Mouse (Mus musculus) forebrain, embryonic 15.5 days (tissue): ENCODE measurements at regions not wholly inside any gene's neighbourhood (a gene's known extent, or its start where the extent isn't known, plus 50 kb on each side); places are given as distances from the start of the nearest gene placed in this dataset.
A peak's percentile ranks its signal among the peaks of the same experiment; 100 is the strongest.

Source experiments
- ATAC-seq: fragments of 200-750 bp; cut with Nextera tagmentation; replicated peaks from 2 replicates; pipeline ENCODE4 v1.8.0; 2017; ENCODE audit warnings: mild to moderate bottlenecking, moderate TSS enrichment, moderate library complexity
- H3K27ac ChIP-seq: fragments of 300-500 bp; sonication (generic); replicated peaks from 2 replicates; pipeline ENCODE4 v1.5.1; 2015; ENCODE audit warnings: mild to moderate bottlenecking, inconsistent platforms
- H3K27me3 ChIP-seq: fragments of 300-500 bp; sonication (generic); 2 replicates; pipeline ENCODE4 v1.6.1; 2015; ENCODE audit warnings: inconsistent platforms
- H3K36me3 ChIP-seq: fragments of 300-500 bp; sonication (generic); 2 replicates; pipeline ENCODE4 v1.6.1; 2015; ENCODE audit warnings: mild to moderate bottlenecking, inconsistent platforms
- H3K4me1 ChIP-seq: fragments of 300-500 bp; sonication (generic); 2 replicates; pipeline ENCODE4 v1.6.1; 2015; ENCODE audit warnings: inconsistent platforms
- H3K4me2 ChIP-seq: fragments of 300-500 bp; sonication (generic); replicated peaks from 2 replicates; pipeline ENCODE4 v1.6.1; 2015; ENCODE audit warnings: mild to moderate bottlenecking, inconsistent platforms
- H3K4me3 ChIP-seq: fragments of 300-500 bp; sonication (generic); 2 replicates; pipeline ENCODE4 v1.5.1; 2015; ENCODE audit warnings: mild to moderate bottlenecking, inconsistent platforms
- H3K9ac ChIP-seq: fragments of 300-500 bp; sonication (generic); replicated peaks from 2 replicates; pipeline ENCODE4 v1.6.1; 2015; ENCODE audit warnings: mild to moderate bottlenecking, inconsistent platforms
- H3K9me3 ChIP-seq: fragments of 300-500 bp; sonication (generic); 2 replicates; pipeline ENCODE4 v1.6.1; 2016; ENCODE audit warnings: inconsistent platforms
- WGBS: fragments of 180-500 bp; shearing (Covaris S2); methylation state at CpG from one replicate; pipeline ENCODE4 v1.1.7; 2015; ENCODE audit warnings: mixed read lengths; 5-methylcytosine and 5-hydroxymethylcytosine counted together

DNA sequence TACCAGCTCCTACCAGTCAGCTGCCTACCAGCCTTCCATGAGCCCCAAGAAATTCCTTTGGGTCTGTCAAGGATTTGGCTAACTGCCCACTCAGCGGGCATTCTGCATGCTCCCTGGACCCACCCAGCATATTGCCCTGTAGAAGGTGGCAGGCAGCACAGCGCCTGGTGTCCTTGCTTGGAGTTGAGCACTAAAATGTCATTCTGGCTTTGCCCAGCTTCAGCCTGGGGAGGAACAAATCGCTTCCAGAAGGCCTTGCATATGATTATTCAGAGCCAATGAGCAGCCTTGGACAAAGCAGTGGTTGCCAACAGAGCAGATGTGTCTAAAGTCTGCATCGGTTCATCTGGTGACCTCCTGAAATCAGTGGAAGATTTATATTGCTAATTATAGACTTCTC lies 103.8 kb downstream of the Olig3 start:
- Histone ChIP-seq H3K36me3 (no peaks in the 10 kb centered on the region), H3K27ac (no peak overlapping the region), H3K9ac (no peak overlapping the region), H3K4me3 (no peak overlapping the region), H3K4me2 (no peak overlapping the region), H3K27me3 (no peaks in the 10 kb centered on the region; the same call in 1 of the 2 replicates), H3K9me3 (no peaks in the 10 kb centered on the region), H3K4me1 (peaks cover 12% of the 10 kb centered on the region)
- ATAC-seq, result peak; percentile 72
- 46% methylated on average over 4 of the region's 4 CpGs for WGBS

- WGBS, result 76% methylated on average over 3 of the region's 3 CpGs
- no peaks in the 10 kb centered on the region for H3K27me3 ChIP-seq
- H3K27ac ChIP-seq, result no peak overlapping the region
- no peaks in the 10 kb centered on the region for H3K36me3 ChIP-seq
- no peak for ATAC-seq
- H3K4me1 ChIP-seq, result peaks cover 12% of the 10 kb centered on the region
- H3K9me3 ChIP-seq, result no peaks in the 10 kb centered on the region
- no peak overlapping the region for H3K4me3 ChIP-seq
- no peak overlapping the region for H3K4me2 ChIP-seq
- H3K9ac ChIP-seq, result no peak overlapping the region
Observed at GRCm38 (mm10) chr10:19463800-19464199, 107.5 kb downstream of the Olig3 start.

GRCm38 (mm10) chr10:19464504-19464903 lies 108.2 kb downstream of the Olig3 start:
- Histone ChIP-seq H3K27ac (no peak overlapping the region), H3K36me3 (no peaks in the 10 kb centered on the region), H3K4me2 (no peak overlapping the region), H3K4me1 (peaks cover 8% of the 10 kb centered on the region), H3K4me3 (no peak overlapping the region), H3K9ac (no peak overlapping the region), H3K9me3 (no peaks in the 10 kb centered on the region), H3K27me3 (no peaks in the 10 kb centered on the region)
- ATAC-seq, result no peak
- WGBS, result 22% methylated on average over 5 of the region's 5 CpGs

DNA sequence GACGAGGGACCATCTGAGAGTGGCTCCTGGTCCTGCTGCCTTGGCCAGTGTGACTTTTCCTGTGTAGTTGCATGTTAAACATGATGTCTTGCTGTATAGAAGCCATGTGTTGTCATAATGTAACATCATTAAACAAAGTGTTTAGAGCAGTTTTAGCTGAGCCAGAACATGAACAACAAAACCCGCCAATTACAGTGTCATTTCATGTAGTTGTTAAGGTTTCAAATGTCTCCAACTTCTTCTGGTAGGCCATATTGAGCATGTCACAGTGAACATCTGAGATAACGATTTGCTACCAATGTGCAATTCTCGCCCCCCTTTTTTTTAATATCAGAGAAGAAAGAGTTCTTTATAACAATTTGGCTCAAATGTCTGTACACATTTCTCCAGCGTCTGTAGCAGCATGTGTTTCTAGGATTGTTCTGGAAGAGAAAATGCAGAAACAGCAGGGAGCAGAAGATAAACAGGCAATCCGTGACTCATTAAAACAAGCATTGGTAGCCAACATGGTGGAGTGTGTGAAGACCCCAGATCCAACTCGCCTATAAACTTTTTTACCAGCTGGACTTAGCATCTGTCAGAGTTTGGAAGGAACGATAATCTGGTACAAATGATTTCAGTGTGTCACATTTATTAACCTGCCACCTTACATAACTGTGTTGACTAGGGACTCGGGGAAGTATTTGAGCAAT lies 115.2 kb downstream of the Olig3 start:
- Histone ChIP-seq H3K27me3 (no peaks in the 10 kb centered on the region), H3K4me3 (no peak overlapping the region), H3K4me2 (no peak overlapping the region), H3K9me3 (no peaks in the 10 kb centered on the region), H3K4me1 (peaks cover 20% of the 10 kb centered on the region), H3K36me3 (no peaks in the 10 kb centered on the region), H3K9ac (no peak overlapping the region), H3K27ac (no peak overlapping the region)
- peak; percentile 94 for ATAC-seq
- 38% methylated on average over 9 of the region's 9 CpGs for WGBS

- peak; percentile 26; the same call in 1 of the 2 replicates for ATAC-seq
- WGBS, result 22% methylated on average over 6 of the region's 6 CpGs
- H3K4me3 ChIP-seq, result no peak overlapping the region
- no peak overlapping the region for H3K4me2 ChIP-seq
- H3K27me3 ChIP-seq, result no peaks in the 10 kb centered on the region
- H3K36me3 ChIP-seq, result no peaks in the 10 kb centered on the region
- no peak overlapping the region for H3K9ac ChIP-seq
- H3K4me1 ChIP-seq, result peaks cover 20% of the 10 kb centered on the region
- H3K9me3 ChIP-seq, result no peaks in the 10 kb centered on the region
- no peak overlapping the region for H3K27ac ChIP-seq
Observed at GRCm38 (mm10) chr10:19472066-19472465, 115.7 kb downstream of the Olig3 start.

GRCm38 (mm10) chr10:19472949-19473535 lies 116.7 kb downstream of the Olig3 start:
- Histone ChIP-seq H3K36me3 (no peaks in the 10 kb centered on the region), H3K9me3 (no peaks in the 10 kb centered on the region), H3K27me3 (no peaks in the 10 kb centered on the region), H3K4me1 (peaks cover 20% of the 10 kb centered on the region), H3K9ac (no peak overlapping the region), H3K4me2 (no peak overlapping the region), H3K4me3 (no peak overlapping the region), H3K27ac (no peak overlapping the region)
- 77% methylated on average over 3 of the region's 3 CpGs for WGBS
- ATAC-seq, result no peak

- 63% methylated on average over 15 of the region's 15 CpGs for WGBS
- H3K4me2 ChIP-seq, result no peak overlapping the region
- H3K4me1 ChIP-seq, result 0 out of 2 replicates have a peak, but pooled peaks cover 2% of the 10 kb centered on the region
- H3K4me3 ChIP-seq, result no peak overlapping the region
- H3K9me3 ChIP-seq, result no peaks in the 10 kb centered on the region
- no peak overlapping the region for H3K9ac ChIP-seq
- no peak overlapping the region for H3K27ac ChIP-seq
- H3K27me3 ChIP-seq, result peaks cover 2% of the 10 kb centered on the region; the same call in 1 of the 2 replicates
- no peak for ATAC-seq
- no peaks in the 10 kb centered on the region for H3K36me3 ChIP-seq
Observed at GRCm38 (mm10) chr10:19485537-19486135, 106.1 kb upstream of the Ifngr1 start.

GRCm38 (mm10) chr10:19490500-19490899 lies 101.2 kb upstream of the Ifngr1 start:
- Histone ChIP-seq H3K27ac (no peak overlapping the region), H3K9ac (no peak overlapping the region), H3K4me2 (no peak overlapping the region), H3K27me3 (peaks cover 2% of the 10 kb centered on the region; the same call in 1 of the 2 replicates), H3K4me1 (0 out of 2 replicates have a peak, but pooled peaks cover 2% of the 10 kb centered on the region), H3K4me3 (no peak overlapping the region), H3K36me3 (no peaks in the 10 kb centered on the region), H3K9me3 (no peaks in the 10 kb centered on the region)
- ATAC-seq, result no peak
- WGBS, result 52% methylated on average over 8 of the region's 8 CpGs

DNA sequence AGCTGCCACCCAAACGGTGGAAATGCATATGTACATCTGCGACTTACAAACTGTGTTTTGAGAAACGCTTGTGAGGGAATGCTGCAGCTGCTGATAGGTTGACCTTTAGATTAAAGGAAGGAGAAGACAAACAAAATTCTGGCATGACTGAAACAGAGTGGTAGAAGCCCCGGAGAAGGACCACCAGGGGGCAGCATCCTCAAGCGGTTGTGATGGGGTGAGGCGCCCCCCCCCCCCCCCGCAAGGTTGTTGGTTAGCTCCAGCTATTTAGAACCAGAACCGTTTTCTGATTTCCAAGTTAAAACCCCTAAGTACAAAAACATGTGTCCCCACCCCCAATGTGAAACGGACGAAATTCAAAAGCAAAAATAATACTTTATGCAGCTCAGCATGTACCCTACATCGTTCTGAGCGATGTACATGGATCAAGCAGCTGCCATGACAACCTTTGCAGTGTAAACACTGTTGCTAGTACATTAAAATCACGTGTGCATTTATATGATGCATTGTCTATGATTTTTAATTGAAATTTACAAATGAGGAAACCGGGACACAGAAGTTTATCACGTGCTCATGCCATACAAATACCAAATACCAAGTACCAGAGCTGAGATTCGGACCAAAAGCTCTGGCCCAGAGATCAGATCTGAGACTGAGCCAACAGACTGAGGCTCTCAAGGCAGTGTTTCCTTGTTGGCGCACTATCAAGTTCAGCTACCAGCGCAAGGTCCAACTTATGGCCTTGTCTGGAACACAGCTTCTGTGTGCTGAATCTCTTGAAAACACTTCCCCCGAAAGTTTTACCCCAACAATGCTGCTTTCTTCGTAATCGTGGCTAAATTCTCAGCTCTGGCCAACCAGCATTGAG lies 100.0 kb upstream of the Ifngr1 start:
- ATAC-seq, result no peak
- Histone ChIP-seq H3K9ac (no peak overlapping the region), H3K9me3 (no peaks in the 10 kb centered on the region), H3K4me2 (no peak overlapping the region), H3K36me3 (no peaks in the 10 kb centered on the region), H3K4me3 (no peak overlapping the region), H3K27ac (no peak overlapping the region), H3K27me3 (peaks cover 2% of the 10 kb centered on the region; the same call in 1 of the 2 replicates), H3K4me1 (no peaks in the 10 kb centered on the region)
- 63% methylated on average over 21 of the region's 21 CpGs for WGBS

GRCm38 (mm10) chr10:19494461-19495105 lies 97.2 kb upstream of the Ifngr1 start:
- WGBS, result 39% methylated on average over 9 of the region's 9 CpGs
- no peaks in the 10 kb centered on the region for H3K4me1 ChIP-seq
- ATAC-seq, result no peak
- H3K9ac ChIP-seq, result no peak overlapping the region
- H3K27ac ChIP-seq, result no peak overlapping the region
- no peaks in the 10 kb centered on the region for H3K36me3 ChIP-seq
- H3K27me3 ChIP-seq, result no peaks in the 10 kb centered on the region
- no peaks in the 10 kb centered on the region for H3K9me3 ChIP-seq
- H3K4me3 ChIP-seq, result no peak overlapping the region
- no peak overlapping the region for H3K4me2 ChIP-seq

- no peak overlapping the region for H3K4me2 ChIP-seq
- H3K27ac ChIP-seq, result no peak overlapping the region
- H3K4me3 ChIP-seq, result no peak overlapping the region
- 88% methylated on average over 4 of the region's 4 CpGs for WGBS
- H3K4me1 ChIP-seq, result no peaks in the 10 kb centered on the region
- H3K36me3 ChIP-seq, result no peaks in the 10 kb centered on the region
- H3K27me3 ChIP-seq, result no peaks in the 10 kb centered on the region
- H3K9ac ChIP-seq, result no peak overlapping the region
- H3K9me3 ChIP-seq, result no peaks in the 10 kb centered on the region
- ATAC-seq, result no peak
Observed at GRCm38 (mm10) chr10:19498112-19498511, 93.6 kb upstream of the Ifngr1 start.
